Mouse (Mus musculus): ENCODE measurements at regions not wholly inside any gene's neighbourhood (a gene's known extent, or its start where the extent isn't known, plus 50 kb on each side); places are given as distances from the start of the nearest gene placed in this dataset.

DNA sequence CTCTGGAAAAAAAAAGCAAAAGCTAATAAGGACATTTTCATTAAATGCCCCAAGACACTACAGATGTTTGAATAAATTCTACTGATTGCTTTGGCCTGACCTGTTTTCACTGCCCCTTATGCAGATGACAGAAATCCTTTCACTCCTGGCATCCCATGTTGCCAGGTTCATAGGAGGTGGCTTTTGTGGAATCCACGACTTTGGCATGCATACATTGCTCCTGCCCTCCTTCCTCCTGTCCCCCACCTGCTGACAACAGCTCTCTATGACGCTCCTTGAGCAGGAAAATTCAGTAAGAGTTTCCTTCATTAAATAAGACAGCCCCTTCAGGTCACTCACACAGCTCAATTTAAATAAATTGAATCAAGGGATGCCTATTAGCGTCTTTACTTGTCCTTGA is 582.5 kb downstream of the Btbd3 start:
- TF ChIP-seq CTCF (IDR thresholded peaks at IDR 0.05; ENCODE audit: insufficient read depth, low read depth, low read length) (no peak), POLR2A (IDR thresholded peaks at IDR 0.05; ENCODE audit: insufficient read depth, low read depth, low read length) (no peak)
